Mouse (Mus musculus): ENCODE data around the gene P4hb.

- TF ChIP-seq CTCF (conservative IDR thresholded peaks at IDR 0.05; ENCODE audit: low read length): no peak
- TF ChIP-seq NANOG (IDR thresholded peaks at IDR 0.05; ENCODE audit: borderline replicate concordance, low read length): no peak
- TF ChIP-seq POU5F1 (IDR thresholded peaks at IDR 0.05; ENCODE audit: borderline replicate concordance, low read length): no peak
These were observed 27.7 kb upstream of the P4hb start for GRCm38 (mm10) chr11:120600716-120601115.

All from E14TG2a.4 (cell line).